Mouse (Mus musculus) right cerebral cortex, postnatal 36 days (tissue): ENCODE results near the gene Ppara.
A peak's percentile ranks its signal among the peaks of the same experiment; 100 is the strongest.

ENCODE experiments used
- DNase-seq, 2 experiments: peaks; one replicate each; pipeline ENCODE4 v3.0.0; 2022; ENCODE audit warnings: low spot score in 2 of 2, mixed read lengths in 1 of 2

The Ppara gene

GRCm38 (mm10) chr15:85806886-85807285 is 72.1 kb downstream of the Ppara start:
- DNase-seq = no peak

GRCm38 (mm10) chr15:85807404-85807803 is 72.6 kb downstream of the Ppara start:
- DNase-seq = no peak

DNA sequence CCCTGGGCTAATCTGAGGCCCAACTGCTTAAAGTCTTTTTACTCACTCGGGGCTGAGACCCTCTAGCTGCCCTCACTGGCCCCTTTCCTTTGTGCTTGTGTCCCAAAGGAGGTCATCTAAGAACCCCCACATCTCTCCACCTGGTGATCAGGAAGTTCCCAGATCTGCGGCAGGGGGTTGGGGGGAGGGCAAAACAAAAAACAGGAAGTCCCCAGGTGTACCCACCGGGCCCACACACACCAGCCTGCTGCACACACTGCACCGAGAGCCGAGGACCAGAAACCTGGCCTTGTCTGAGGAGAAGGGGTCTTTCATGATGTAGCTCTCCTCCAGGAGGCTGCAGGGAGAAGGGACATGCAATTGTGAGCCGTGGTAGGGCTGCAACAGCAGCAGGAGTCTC is 73.2 kb downstream of the Ppara start:
- no peak for DNase-seq

- DNase-seq = no peak
Observed at GRCm38 (mm10) chr15:85808434-85808833, 73.7 kb downstream of the Ppara start.

- DNase-seq = no peak
Observed at GRCm38 (mm10) chr15:85809091-85809490, 74.3 kb downstream of the Ppara start.

DNA sequence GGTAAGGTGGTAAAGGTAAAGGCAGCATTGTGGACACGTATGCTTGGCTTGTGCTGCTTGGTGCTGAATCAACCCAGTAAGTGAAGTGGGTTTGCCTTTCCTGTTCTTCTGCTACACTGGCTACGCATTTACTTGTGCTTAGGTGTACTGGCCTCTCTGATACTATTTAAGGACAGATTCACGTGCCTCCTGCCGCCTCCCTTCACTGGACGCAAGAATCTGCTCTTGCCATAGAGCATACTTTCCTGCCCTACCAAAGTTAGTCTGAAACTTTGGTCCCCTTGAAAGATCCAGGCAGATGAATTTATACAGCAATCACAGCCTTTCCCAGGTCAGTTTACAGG is 75.7 kb downstream of the Ppara start:
- no peak for DNase-seq

DNA sequence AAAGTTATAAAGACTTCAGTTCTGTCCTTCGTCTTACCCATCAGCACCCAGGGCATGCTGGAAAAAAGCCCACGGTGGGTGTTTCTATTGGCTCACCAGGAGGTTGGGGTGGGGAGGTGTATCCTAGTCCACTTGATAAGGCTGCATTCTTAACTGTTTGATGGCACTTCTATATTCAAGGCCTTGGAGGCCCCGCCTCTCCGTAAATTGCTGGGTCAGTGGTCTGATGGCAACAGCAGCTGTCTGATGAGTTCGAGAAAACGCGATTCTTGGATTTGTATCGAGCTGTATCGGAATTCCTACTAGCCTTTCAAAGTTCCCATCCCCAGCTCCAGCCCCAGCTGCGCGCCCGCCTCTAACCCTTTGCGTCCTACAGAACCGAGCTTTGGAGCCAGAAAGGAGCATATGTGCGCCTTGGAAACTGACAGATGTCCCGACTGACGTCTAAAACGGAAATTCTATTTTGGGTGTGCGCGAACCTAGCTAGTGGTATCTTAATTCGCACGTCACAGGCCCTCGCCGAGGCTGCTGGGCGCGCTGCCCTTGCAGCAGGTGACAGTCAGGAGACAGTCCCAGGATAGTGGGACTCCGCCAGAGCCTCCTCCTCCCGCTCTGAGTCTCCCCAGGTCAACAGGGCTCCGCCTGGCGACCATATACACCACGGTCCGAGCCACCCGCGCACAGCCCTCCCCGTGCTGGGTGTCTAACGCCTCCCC is 76.2 kb downstream of the Ppara start:
- peak; percentile 76 to 82 for DNase-seq

GRCm38 (mm10) chr15:85811535-85812277 is 76.9 kb downstream of the Ppara start, which contains the start of gene Cdpf1:
TSS of gene Cdpf1 (minus strand) at chr15:85811697.
- DNase-seq = peak; percentile 97 to 98

DNA sequence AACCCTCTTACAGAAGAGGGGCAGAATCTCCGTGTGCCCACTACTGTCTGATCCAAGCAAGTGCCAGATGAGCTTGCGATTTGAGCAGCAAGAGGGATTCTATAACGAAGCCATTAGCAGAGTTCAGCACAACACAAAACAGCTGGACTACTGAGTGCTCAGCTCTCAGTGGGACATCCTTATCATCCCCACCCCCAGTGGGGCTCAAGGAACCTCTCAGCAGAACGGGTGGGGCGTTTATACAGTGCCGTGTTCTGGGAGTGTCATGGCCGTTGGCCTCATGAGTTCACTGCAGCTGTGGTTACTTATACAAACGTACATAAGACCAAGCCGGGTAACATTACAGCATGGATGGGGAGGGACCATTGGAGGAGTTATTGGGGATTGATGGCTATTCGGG is 78.6 kb downstream of the Ppara start:
- no peak for DNase-seq

DNA sequence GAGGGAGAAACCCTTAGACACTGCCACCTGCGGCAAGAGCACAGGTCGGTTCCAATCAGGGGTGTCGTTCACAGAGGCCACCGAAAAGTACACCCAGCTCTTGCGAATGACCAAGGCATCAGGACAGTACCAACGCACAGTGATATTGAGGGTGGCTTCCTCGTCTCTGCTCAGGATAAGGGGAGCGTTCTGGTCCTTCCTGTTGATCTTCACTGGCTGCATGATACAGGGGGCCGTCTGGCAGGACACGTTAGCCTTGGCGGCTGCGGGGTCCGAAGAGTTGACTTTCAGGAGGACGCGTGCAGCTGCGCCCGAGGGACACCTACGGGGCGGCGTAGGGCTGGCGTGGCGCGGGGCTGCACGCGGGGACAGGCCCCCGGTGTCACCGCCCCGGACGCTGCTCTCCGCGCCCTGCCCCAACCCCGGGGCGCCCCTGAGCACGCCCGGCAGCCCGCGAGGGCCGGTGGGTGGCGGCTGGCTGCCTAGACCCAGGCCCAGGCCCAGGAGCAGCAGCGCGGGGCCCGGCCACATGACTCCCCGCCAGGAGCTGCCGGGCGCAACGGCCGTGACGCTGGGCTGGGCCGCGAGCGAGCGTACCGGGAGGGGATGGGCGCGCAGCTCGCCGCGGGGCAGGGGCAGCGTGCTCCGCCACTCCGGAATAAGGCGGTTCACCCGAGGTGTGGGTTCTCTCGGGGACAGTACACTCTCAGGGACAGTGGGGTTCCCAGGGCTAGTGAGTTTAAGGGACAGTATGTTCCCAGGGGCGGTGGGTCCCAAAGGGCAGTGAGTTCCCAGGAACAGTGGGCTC is 86.6 kb downstream of the Ppara start, which contains the start of gene Pkdrej:
Gene Pkdrej, minus strand, starts transcription at position 532 of the 808 bp plus-strand sequence.
- peak in 1 of 2 experiments; percentile 6 for DNase-seq

- DNase-seq = no peak
Observed at GRCm38 (mm10) chr15:85822011-85822359, 87.2 kb downstream of the Ppara start.

- DNase-seq = no peak
Observed at GRCm38 (mm10) chr15:85826676-85827075, 91.9 kb downstream of the Ppara start.

GRCm38 (mm10) chr15:85828071-85828470 is 93.3 kb downstream of the Ppara start:
- no peak for DNase-seq

DNA sequence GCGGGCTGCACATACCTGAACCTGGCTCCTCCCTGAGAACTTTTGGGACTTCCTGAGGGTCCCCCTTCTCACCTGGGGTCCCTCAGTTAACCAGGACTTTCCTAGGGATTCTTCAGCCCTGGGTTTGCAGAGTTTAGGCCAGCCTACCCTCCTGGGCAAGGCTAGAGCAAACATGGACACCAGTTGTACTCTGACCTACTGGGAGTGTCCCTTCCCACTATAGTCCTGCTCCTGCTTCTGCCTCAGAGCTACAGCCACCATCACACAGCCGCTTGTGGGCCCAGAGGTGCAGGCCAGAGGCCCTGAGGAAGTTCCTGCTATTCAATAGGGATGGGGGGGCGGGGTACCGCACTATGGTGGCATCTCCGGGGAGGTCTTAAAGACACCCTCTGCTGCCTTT is 94.7 kb downstream of the Ppara start:
- DNase-seq = no peak

DNA sequence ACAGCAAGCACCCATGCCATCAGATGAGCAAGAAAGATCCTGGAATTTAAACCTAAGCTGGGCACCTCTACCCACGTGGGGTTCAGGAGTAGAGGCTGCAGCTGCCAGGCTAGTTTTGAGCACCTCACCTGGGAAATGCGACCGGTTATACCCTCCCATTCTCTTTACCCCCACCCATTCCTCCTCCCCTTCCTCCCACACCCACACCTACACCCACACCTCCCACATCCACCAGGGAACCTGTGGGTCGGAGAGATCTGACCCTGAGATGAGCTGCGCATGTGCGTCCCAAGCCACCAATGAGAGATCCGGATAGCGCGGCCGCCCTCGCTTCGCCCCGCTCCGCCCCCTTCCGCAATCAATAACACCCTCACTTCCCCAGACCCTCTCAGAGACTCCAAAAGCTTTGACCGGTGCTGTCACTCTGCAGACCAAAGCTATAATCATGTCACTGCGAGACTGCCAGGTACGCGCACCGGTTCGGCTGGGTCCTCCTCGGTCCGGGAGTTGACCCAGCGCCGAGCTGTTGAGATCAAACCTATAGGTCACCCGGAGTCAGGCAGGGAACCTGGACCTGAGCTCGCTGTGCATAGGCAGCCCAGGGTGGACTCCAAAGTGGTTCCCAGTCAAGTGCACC is 97.3 kb downstream of the Ppara start, which contains the start of gene Ttc38:
Gene Ttc38, plus strand, starts transcription at position 353 of the 637 bp plus-strand sequence.
- DNase-seq = peak; percentile 75 to 77

DNA sequence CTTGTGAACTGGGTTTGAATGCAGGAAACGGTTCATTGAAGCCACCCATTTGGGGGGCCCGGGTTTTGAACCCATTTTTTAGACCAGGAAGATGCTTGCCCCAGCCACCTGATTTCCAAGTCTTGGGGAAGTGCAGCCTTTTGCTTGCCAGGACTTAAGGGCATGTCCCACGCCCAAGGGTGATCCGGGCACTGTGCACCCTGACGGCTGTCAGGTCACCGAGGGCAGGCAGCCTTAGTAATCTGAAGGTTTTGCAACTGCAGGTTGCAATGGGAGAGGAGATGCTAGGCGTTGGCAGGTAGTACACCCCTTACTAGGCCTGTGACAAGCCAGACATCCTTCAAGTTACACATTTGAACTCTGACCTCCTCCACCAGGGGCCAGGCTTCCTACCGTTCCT is 97.8 kb downstream of the Ppara start:
- no peak for DNase-seq

DNA sequence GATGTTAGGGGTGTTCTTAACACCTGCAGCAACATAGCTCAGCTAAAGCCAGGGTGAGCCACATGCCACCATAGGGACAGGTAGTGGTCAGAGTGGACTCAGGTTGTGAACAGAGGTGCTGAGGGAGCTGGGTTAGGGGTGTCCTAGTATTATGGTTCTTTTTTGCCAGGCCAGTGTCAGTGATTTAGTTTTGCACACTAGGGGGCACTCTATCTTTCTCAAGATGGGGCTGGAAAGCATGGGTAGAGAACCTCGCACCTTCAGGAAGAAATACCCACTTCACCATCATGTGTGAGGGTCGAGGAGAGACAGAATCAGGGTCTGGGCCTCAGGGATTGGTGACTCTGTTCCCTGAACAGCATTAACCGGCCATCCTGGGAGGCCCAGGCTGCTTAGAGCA is 100.6 kb downstream of the Ppara start:
- no peak for DNase-seq

DNA sequence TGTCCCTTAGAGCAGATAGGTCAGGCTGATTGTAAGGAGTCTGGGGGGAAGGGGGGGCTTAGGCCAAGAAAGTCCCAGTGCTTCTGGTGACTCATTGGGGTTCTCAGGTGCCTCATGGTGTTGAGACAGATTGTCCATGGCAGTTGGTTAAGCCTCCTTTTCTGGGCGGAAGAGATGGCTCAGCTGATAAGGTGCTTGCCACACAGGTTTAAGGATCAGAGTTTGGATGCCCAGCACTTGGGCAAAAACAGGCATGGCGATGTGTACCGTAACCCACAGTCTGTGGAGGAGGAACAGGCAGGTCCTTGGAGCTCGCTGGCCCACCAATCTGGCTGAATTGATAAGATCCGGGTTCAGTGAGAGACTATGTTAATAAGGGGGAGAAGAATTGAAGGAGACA is 102.1 kb downstream of the Ppara start:
- no peak for DNase-seq

GRCm38 (mm10) chr15:85840983-85841382 is 106.2 kb downstream of the Ppara start:
- DNase-seq = no peak

DNA sequence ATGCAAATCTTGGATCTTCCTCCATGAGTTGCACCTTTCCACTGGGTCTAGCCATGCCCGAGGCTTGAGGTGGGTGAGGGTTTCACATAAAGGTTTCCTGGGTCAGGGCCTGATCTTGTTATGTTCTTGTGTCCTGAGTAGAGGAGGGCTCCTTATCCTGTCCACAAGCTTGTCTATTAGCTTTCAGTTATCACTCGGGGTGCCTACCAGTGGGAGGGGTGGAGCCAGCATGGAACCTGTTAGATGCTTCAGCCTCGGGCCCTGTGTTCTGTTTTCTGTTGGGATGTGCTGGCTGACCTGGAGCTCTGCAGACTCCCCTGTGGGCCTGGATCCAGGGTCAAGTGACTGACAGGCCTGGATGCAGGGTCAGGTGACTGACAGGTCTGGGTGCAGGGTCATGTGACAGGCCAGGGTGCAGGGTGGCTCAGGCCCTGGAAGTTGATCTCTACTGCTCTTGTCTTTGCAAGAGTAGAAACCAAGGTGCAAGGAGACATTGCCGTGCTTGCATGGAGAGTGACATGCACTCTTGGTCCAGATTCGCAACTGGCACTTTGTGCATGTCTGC is 107.1 kb downstream of the Ppara start:
- no peak for DNase-seq

DNA sequence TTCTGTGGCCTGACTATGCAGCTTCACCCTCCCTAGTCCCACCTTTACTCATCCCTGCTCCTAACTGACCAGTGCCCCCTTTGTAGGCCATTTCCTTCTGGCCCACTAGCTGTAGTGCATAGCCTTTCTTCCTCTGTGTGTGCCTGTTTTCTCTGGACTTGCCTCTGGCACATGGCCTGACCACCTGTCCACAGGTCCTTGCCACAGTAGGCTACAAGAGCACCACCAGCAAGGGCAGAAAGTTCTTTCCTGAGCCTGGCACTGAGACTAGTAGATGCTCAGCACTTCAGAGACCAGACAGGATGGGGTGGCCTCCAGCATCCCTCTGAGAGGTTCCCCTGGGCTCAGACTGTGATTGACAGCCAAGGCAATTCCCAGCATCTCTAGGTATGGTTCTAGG is 110.3 kb downstream of the Ppara start:
- no peak for DNase-seq
